Mouse (Mus musculus): ENCODE results near the gene Rcor1. TPM values are rescaled to one million over a fixed set of nuclear protein-coding genes. Genes with fewer than 3 reads are reported as not detected.

Gene Rcor1
- polyA plus RNA-seq, 1 experiment = 34.4 TPM

- Histone ChIP-seq H3K4me1 (ENCODE audit: control insufficient read depth, insufficient read depth, low read length) (no peaks in the 10 kb centered on the region), H3K9me3 (replicated peaks; ENCODE audit: control insufficient read depth, insufficient read depth, low read length, poor library complexity, severe bottlenecking) (no peaks in the 10 kb centered on the region), H3K9ac (ENCODE audit: low read depth, poor library complexity, severe bottlenecking) (no peak overlapping the region), H3K27ac (ENCODE audit: insufficient read depth, low read length) (no peak overlapping the region), H3K36me3 (ENCODE audit: control insufficient read depth, insufficient read depth, low read length, poor library complexity, severe bottlenecking) (no peaks in the 10 kb centered on the region; the same call in 1 of the 2 replicates), H3K4me3 (ENCODE audit: low read depth, low read length) (no peak overlapping the region), H3K27me3 (ENCODE audit: control insufficient read depth, insufficient read depth, low read length, poor library complexity, severe bottlenecking) (no peaks in the 10 kb centered on the region)
- TF ChIP-seq EP300 (IDR thresholded peaks at IDR 0.05; ENCODE audit: insufficient read depth, low read depth, low read length) (no peak), POLR2A (IDR thresholded peaks at IDR 0.05; ENCODE audit: insufficient read depth, low read length) (no peak), CTCF (IDR thresholded peaks at IDR 0.05; ENCODE audit: low read depth, low read length) (no peak)
Measured at GRCm38 (mm10) chr12:111119506-111120085, 80.4 kb downstream of the Rcor1 start.

DNA sequence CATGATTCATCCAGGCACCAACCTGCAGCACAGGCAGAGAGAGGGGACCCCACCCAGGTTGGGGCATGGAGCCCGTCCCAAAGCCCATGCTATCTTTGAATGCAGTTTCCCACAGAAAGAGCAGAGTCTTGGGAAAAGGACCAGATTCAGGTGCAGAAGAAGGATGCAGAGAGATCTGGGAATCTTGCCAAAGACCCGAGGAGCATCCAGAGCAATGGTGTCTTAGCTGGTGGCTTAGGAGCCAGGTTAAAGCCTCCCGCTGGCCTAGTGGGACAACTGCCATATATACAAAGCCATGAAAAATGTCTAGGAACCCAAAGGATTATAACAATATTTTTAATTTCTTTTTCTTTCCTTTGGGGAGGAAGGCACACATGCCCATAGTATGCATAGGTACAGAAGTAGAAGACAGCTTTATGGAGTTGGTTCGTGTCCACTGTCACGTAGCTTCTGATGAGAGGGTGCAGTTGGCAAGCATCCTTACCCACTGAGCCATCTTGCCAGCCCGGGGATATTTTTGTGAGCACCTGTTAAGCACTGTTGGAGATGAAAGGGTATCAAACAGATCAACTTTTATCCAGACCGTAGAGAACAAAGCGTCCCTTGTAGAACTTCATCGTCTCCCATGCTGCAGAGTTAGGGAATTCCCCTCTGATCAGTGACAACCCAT lies 82.0 kb downstream of the Rcor1 start:
- Histone ChIP-seq H3K9ac (ENCODE audit: low read depth, poor library complexity, severe bottlenecking) (no peak overlapping the region), H3K9me3 (replicated peaks; ENCODE audit: control insufficient read depth, insufficient read depth, low read length, poor library complexity, severe bottlenecking) (no peaks in the 10 kb centered on the region), H3K4me1 (ENCODE audit: control insufficient read depth, insufficient read depth, low read length) (no peaks in the 10 kb centered on the region), H3K27ac (ENCODE audit: insufficient read depth, low read length) (no peak overlapping the region), H3K4me3 (ENCODE audit: low read depth, low read length) (no peak overlapping the region), H3K36me3 (ENCODE audit: control insufficient read depth, insufficient read depth, low read length, poor library complexity, severe bottlenecking) (no peaks in the 10 kb centered on the region; the same call in 1 of the 2 replicates), H3K27me3 (ENCODE audit: control insufficient read depth, insufficient read depth, low read length, poor library complexity, severe bottlenecking) (no peaks in the 10 kb centered on the region)
- TF ChIP-seq EP300 (IDR thresholded peaks at IDR 0.05; ENCODE audit: insufficient read depth, low read depth, low read length) = no peak
- TF ChIP-seq POLR2A (IDR thresholded peaks at IDR 0.05; ENCODE audit: insufficient read depth, low read length) = no peak
- TF ChIP-seq CTCF (IDR thresholded peaks at IDR 0.05; ENCODE audit: low read depth, low read length) = no peak

DNA sequence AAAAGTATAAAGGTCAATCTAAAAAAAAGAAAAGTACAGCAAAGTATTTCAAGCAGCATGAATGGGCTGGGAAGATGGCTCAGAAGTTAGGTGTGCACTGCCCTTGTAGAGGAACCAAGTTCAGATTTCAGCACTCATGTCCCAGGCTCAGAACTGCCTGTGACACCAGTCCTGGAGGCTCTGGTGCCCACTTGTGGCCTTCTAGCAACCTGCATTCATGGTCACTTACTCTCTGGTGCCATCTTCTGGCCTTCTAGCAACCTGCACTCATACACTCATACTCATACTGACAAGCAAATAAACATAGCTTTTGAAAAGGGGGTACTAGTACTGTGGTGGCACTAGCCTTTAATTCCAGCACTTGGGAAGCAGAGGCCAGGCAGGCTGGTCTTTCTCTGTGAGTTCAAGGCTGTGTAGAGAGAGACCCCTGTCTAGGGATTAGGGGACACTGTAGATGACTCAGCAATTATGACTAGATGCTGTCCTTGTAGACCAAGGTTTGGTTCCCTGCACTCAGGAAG lies 83.2 kb downstream of the Rcor1 start:
- Histone ChIP-seq H3K36me3 (ENCODE audit: control insufficient read depth, insufficient read depth, low read length, poor library complexity, severe bottlenecking) (no peaks in the 10 kb centered on the region), H3K27me3 (ENCODE audit: control insufficient read depth, insufficient read depth, low read length, poor library complexity, severe bottlenecking) (no peaks in the 10 kb centered on the region)

DNA sequence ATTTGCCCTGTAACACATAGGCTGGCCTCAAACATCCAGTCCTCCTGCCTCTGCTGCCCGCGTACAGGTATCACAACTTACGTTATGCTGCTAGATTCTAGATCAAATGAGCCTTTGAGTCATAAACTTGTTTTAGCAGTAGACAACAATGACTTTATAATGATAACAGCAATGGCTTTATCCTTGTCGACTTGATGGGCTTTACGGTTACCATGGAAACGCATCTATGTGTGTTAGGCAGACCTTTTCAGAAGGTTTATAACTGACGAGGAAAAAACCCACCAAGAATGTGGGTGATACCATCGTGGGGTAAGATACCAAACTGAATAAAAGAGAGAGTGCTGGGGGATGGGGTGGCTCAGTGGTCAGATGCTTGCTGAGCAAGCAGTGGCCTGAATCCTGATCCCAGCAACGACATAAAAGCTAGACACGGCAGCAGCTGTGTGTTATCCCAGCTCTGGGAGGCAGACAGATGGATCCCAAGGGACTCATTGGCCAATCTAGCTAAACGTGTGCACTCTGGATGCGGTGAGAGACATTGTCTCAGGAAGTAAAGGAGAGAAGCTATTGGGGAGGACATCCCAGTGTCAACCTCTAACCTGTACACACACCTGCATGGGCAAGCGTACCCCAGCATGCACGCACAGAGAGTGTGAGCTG lies 85.6 kb downstream of the Rcor1 start:
- H3K9me3 ChIP-seq (replicated peaks; ENCODE audit: control insufficient read depth, insufficient read depth, low read length, poor library complexity, severe bottlenecking) = no peaks in the 10 kb centered on the region
- H3K9ac ChIP-seq (ENCODE audit: low read depth, poor library complexity, severe bottlenecking) = no peak overlapping the region
- no peak overlapping the region for H3K4me3 ChIP-seq (ENCODE audit: low read depth, low read length)
- no peaks in the 10 kb centered on the region for H3K4me1 ChIP-seq (ENCODE audit: control insufficient read depth, insufficient read depth, low read length)
- H3K27ac ChIP-seq (ENCODE audit: insufficient read depth, low read length) = no peak overlapping the region
- no peak for TF ChIP-seq CTCF (IDR thresholded peaks at IDR 0.05; ENCODE audit: low read depth, low read length)
- no peak for TF ChIP-seq POLR2A (IDR thresholded peaks at IDR 0.05; ENCODE audit: insufficient read depth, low read length)
- no peak for TF ChIP-seq EP300 (IDR thresholded peaks at IDR 0.05; ENCODE audit: insufficient read depth, low read depth, low read length)
- no peaks in the 10 kb centered on the region for H3K36me3 ChIP-seq (ENCODE audit: control insufficient read depth, insufficient read depth, low read length, poor library complexity, severe bottlenecking)
- H3K27me3 ChIP-seq (ENCODE audit: control insufficient read depth, insufficient read depth, low read length, poor library complexity, severe bottlenecking) = no peaks in the 10 kb centered on the region

More for the DNA sequence above, 83.2 kb downstream of the Rcor1 start:
- H3K9me3 ChIP-seq (replicated peaks; ENCODE audit: control insufficient read depth, insufficient read depth, low read length, poor library complexity, severe bottlenecking) = no peaks in the 10 kb centered on the region
- H3K27ac ChIP-seq (ENCODE audit: insufficient read depth, low read length) = no peak overlapping the region
- no peaks in the 10 kb centered on the region for H3K4me1 ChIP-seq (ENCODE audit: control insufficient read depth, insufficient read depth, low read length)
- no peak overlapping the region for H3K4me3 ChIP-seq (ENCODE audit: low read depth, low read length)
- H3K9ac ChIP-seq (ENCODE audit: low read depth, poor library complexity, severe bottlenecking) = no peak overlapping the region
- no peak for TF ChIP-seq EP300 (IDR thresholded peaks at IDR 0.05; ENCODE audit: insufficient read depth, low read depth, low read length)
- TF ChIP-seq CTCF (IDR thresholded peaks at IDR 0.05; ENCODE audit: low read depth, low read length) = peak; percentile 92

DNA sequence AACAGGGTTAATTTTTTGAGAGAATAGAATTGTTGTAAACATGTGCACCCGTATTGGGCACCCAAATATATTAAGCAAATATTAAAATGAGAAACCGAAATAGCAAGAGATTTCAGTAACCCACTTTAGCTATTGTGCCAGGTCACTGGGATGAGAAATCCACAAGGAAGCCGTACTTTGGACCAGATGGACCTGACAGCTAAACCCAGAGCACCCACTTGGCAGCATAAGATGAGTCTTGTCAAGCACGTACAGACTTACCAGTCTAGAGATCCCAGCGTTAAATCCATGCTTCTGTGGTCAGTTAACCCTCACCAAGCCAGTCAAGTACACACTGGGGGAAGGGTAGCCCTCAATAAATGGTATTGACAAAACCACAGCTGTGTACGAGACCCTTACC lies 86.5 kb downstream of the Rcor1 start:
- Histone ChIP-seq H3K9me3 (replicated peaks; ENCODE audit: control insufficient read depth, insufficient read depth, low read length, poor library complexity, severe bottlenecking) (no peaks in the 10 kb centered on the region), H3K4me3 (ENCODE audit: low read depth, low read length) (no peak overlapping the region), H3K27me3 (ENCODE audit: control insufficient read depth, insufficient read depth, low read length, poor library complexity, severe bottlenecking) (no peaks in the 10 kb centered on the region), H3K9ac (ENCODE audit: low read depth, poor library complexity, severe bottlenecking) (no peak overlapping the region), H3K36me3 (ENCODE audit: control insufficient read depth, insufficient read depth, low read length, poor library complexity, severe bottlenecking) (no peaks in the 10 kb centered on the region), H3K4me1 (ENCODE audit: control insufficient read depth, insufficient read depth, low read length) (no peaks in the 10 kb centered on the region), H3K27ac (ENCODE audit: insufficient read depth, low read length) (no peak overlapping the region)
- no peak for TF ChIP-seq POLR2A (IDR thresholded peaks at IDR 0.05; ENCODE audit: insufficient read depth, low read length)
- TF ChIP-seq EP300 (IDR thresholded peaks at IDR 0.05; ENCODE audit: insufficient read depth, low read depth, low read length) = no peak
- no peak for TF ChIP-seq CTCF (IDR thresholded peaks at IDR 0.05; ENCODE audit: low read depth, low read length)

GRCm38 (mm10) chr12:111134169-111134568 lies 95.0 kb downstream of the Rcor1 start:
- no peaks in the 10 kb centered on the region for H3K9me3 ChIP-seq (replicated peaks; ENCODE audit: control insufficient read depth, insufficient read depth, low read length, poor library complexity, severe bottlenecking)
- TF ChIP-seq EP300 (IDR thresholded peaks at IDR 0.05; ENCODE audit: insufficient read depth, low read depth, low read length) (no peak), CTCF (IDR thresholded peaks at IDR 0.05; ENCODE audit: low read depth, low read length) (no peak), POLR2A (IDR thresholded peaks at IDR 0.05; ENCODE audit: insufficient read depth, low read length) (no peak)
- H3K4me1 ChIP-seq (ENCODE audit: control insufficient read depth, insufficient read depth, low read length) = no peaks in the 10 kb centered on the region
- no peak overlapping the region for H3K27ac ChIP-seq (ENCODE audit: insufficient read depth, low read length)
- H3K36me3 ChIP-seq (ENCODE audit: control insufficient read depth, insufficient read depth, low read length, poor library complexity, severe bottlenecking) = no peaks in the 10 kb centered on the region
- no peak overlapping the region for H3K9ac ChIP-seq (ENCODE audit: low read depth, poor library complexity, severe bottlenecking)
- no peaks in the 10 kb centered on the region for H3K27me3 ChIP-seq (ENCODE audit: control insufficient read depth, insufficient read depth, low read length, poor library complexity, severe bottlenecking)
- no peak overlapping the region for H3K4me3 ChIP-seq (ENCODE audit: low read depth, low read length)
